ENCODE assay signal across 8 mouse cellular contexts in the genomic region with DNA sequence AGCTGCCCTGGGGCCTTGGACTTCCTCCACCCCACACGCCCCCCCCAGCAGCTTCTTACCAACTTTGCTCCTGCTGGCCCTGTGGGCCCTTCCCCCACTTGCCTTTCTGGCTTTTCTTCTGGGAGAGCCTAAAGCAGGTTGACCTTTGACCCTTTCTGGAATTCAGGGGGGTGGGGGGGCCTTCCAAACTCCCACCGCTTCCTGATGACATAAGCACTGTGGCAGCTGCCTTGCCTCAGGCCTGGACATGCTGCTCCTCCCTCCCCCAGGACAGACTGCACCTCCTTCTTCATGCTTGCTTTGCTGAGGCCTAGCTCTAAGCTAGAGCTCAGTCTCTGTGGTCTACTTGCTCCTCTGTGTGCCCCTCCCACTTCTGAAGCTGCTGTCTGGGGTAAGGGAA. TPM values are rescaled to one million over a fixed set of nuclear protein-coding genes. Genes with fewer than 3 reads are reported as not detected.
A peak's percentile ranks its signal among the peaks of the same experiment; 100 is the strongest.
DNase-seq lines count a peak whose midpoint lies in the region; ATAC-seq and TF ChIP-seq lines count a peak whose summit lies in the region.
"Had no signal": no experiment of that assay in that cellular context is flagged by ENCODE, and none has a peak within 500 bp of the region (broad histone marks: within the 10 kb centered on the region; RNA-seq: fewer than 3 reads in every experiment).

No protein-coding gene starts in this region.

- H3K27me3 ChIP-seq in ES-Bruce4 (ENCODE audit: control insufficient read depth, insufficient read depth, low read length, poor library complexity, severe bottlenecking) = no peaks in the 10 kb centered on the region
- H3K27me3 ChIP-seq in heart, embryonic 12.5 days (replicated peaks) = no peaks in the 10 kb centered on the region
- no peaks in the 10 kb centered on the region for H3K27me3 ChIP-seq in limb, embryonic 10.5 days (ENCODE audit: low read depth, poor library complexity, severe bottlenecking)
- no peaks in the 10 kb centered on the region for H3K27me3 ChIP-seq in stomach, embryonic 15.5 days (replicated peaks)

- ATAC-seq in heart, embryonic 12.5 days (ENCODE audit: insufficient number of reproducible peaks, low FRiP score) = peak; percentile 51
- peak; percentile 40; the same call in 1 of the 2 replicates for ATAC-seq in stomach, embryonic 15.5 days (ENCODE audit: insufficient read depth, low FRiP score, low read depth)

- H3K36me3 ChIP-seq in ES-Bruce4 (ENCODE audit: control insufficient read depth, insufficient read depth, low read length, poor library complexity, severe bottlenecking) = peaks cover 13% of the 10 kb centered on the region
- H3K36me3 ChIP-seq in heart, embryonic 12.5 days = peaks cover 64% of the 10 kb centered on the region
- H3K36me3 ChIP-seq in limb, embryonic 10.5 days = peaks cover 79% of the 10 kb centered on the region
- H3K36me3 ChIP-seq in stomach, embryonic 15.5 days = peaks cover 31% of the 10 kb centered on the region

- TF ChIP-seq POLR2A in ES-Bruce4 (IDR thresholded peaks at IDR 0.05; ENCODE audit: insufficient read depth, low read length) = no peak

- WGBS in heart, embryonic 12.5 days = 27% methylated on average over 2 of the region's 2 CpGs
- WGBS in limb, embryonic 10.5 days = 22% methylated on average over 2 of the region's 2 CpGs
- whole genome bisulfite sequencing in stomach, embryonic 15.5 days = 32% methylated on average over 2 of the region's 2 CpGs

- H3K4me1 ChIP-seq in ES-Bruce4 (ENCODE audit: control insufficient read depth, insufficient read depth, low read length) = peaks cover 18% of the 10 kb centered on the region
- peaks cover 70% of the 10 kb centered on the region for H3K4me1 ChIP-seq in heart, embryonic 12.5 days (replicated peaks)
- peaks cover 75% of the 10 kb centered on the region for H3K4me1 ChIP-seq in limb, embryonic 10.5 days
- H3K4me1 ChIP-seq in stomach, embryonic 15.5 days = peaks cover 59% of the 10 kb centered on the region

- peak overlapping the region; percentile 83 for H3K27ac ChIP-seq in ES-Bruce4 (ENCODE audit: insufficient read depth, low read length)
- peak overlapping the region; percentile 100 for H3K27ac ChIP-seq in heart, embryonic 12.5 days (ENCODE audit: poor library complexity, severe bottlenecking)
- H3K27ac ChIP-seq in limb, embryonic 10.5 days = peak overlapping the region; percentile 98
- peak overlapping the region; percentile 99 for H3K27ac ChIP-seq in stomach, embryonic 15.5 days

- TF ChIP-seq EP300 in ES-Bruce4 (IDR thresholded peaks at IDR 0.05; ENCODE audit: insufficient read depth, low read depth, low read length) = peak; percentile 99

- H3K4me2 ChIP-seq in heart, embryonic 12.5 days = peak overlapping the region; percentile 22
- H3K4me2 ChIP-seq in stomach, embryonic 15.5 days = peak overlapping the region; percentile 37

- H3K9me3 ChIP-seq in ES-Bruce4 (replicated peaks; ENCODE audit: control insufficient read depth, insufficient read depth, low read length, poor library complexity, severe bottlenecking) = no peaks in the 10 kb centered on the region
- peaks cover 11% of the 10 kb centered on the region; the same call in 1 of the 2 replicates for H3K9me3 ChIP-seq in heart, embryonic 12.5 days (replicated peaks)
- peaks cover 6% of the 10 kb centered on the region for H3K9me3 ChIP-seq in limb, embryonic 10.5 days (replicated peaks)
- no peaks in the 10 kb centered on the region for H3K9me3 ChIP-seq in stomach, embryonic 15.5 days

- DNase-seq in 3T3-L1 (ENCODE audit: low read depth, low spot score) = peak; percentile 89
- DNase-seq in limb, embryonic 10.5 days (ENCODE audit: low spot score) = peak; percentile 68
- DNase-seq in cerebellum, adult 8-10 months = no peak
- DNase-seq in thymus, postnatal 10 days (ENCODE audit: low spot score in 2 of 2) = no peak

- H3K9ac ChIP-seq in ES-Bruce4 (ENCODE audit: low read depth, poor library complexity, severe bottlenecking) = no peak overlapping the region
- H3K9ac ChIP-seq in heart, embryonic 12.5 days = peak overlapping the region; percentile 69
- 0 out of 2 replicates have a peak overlapping the region, but pooled peaks have one; percentile 3 for H3K9ac ChIP-seq in stomach, embryonic 15.5 days

- no peak overlapping the region for H3K4me3 ChIP-seq in ES-Bruce4 (ENCODE audit: low read depth, low read length)
- H3K4me3 ChIP-seq in heart, embryonic 12.5 days = no peak overlapping the region
- peak overlapping the region; percentile 22; the same call in 1 of the 2 replicates for H3K4me3 ChIP-seq in limb, embryonic 10.5 days
- no peak overlapping the region for H3K4me3 ChIP-seq in stomach, embryonic 15.5 days (replicated peaks)
- H3K4me3 ChIP-seq: erythroblast, embryonic 14.5 days had no signal

- no peak for TF ChIP-seq CTCF in ES-Bruce4 (IDR thresholded peaks at IDR 0.05; ENCODE audit: low read depth, low read length)

RNA-seq across cellular contexts. Expression of gene Ier5l, which starts 28.7 kb away (rescaled TPM):
- polyA plus RNA-seq in ES-Bruce4 (2011; ENCODE audit: insufficient read depth, insufficient read length, low read depth, missing spikeins) = 5.3 and 6.2 TPM in 2 replicates
- polyA plus RNA-seq in heart, embryonic 12.5 days (2016; fragmentation: Nextera tagmentation; extraction: Ambion mirVana) = 1.7 and 2.0 TPM in 2 replicates
- polyA plus RNA-seq in limb, embryonic 10.5 days (2016; fragmentation: Nextera tagmentation; extraction: Ambion mirVana) = 2.2 and 2.9 TPM in 2 replicates
- polyA plus RNA-seq in stomach, embryonic 15.5 days (2015; fragmentation: Nextera tagmentation; extraction: Ambion mirVana) = 3.2 and 3.3 TPM in 2 replicates

RNA-seq across cellular contexts. Expression of gene Ptpa, which starts 29.5 kb away (rescaled TPM):
- polyA plus RNA-seq in ES-Bruce4 (2011; ENCODE audit: insufficient read depth, insufficient read length, low read depth, missing spikeins) = 83.1 and 91.6 TPM in 2 replicates
- polyA plus RNA-seq in heart, embryonic 12.5 days (2016; fragmentation: Nextera tagmentation; extraction: Ambion mirVana) = 107 and 115 TPM in 2 replicates
- 172 and 177 TPM in 2 replicates for polyA plus RNA-seq in limb, embryonic 10.5 days (2016; fragmentation: Nextera tagmentation; extraction: Ambion mirVana)
- polyA plus RNA-seq in stomach, embryonic 15.5 days (2015; fragmentation: Nextera tagmentation; extraction: Ambion mirVana) = 128 and 137 TPM in 2 replicates

RNA-seq across cellular contexts. Expression of gene Crat, which starts 29.7 kb away (rescaled TPM):
- polyA plus RNA-seq in ES-Bruce4 (2011; ENCODE audit: insufficient read depth, insufficient read length, low read depth, missing spikeins) = 8.9 and 12.3 TPM in 2 replicates
- 67.9 and 74.2 TPM in 2 replicates for polyA plus RNA-seq in heart, embryonic 12.5 days (2016; fragmentation: Nextera tagmentation; extraction: Ambion mirVana)
- polyA plus RNA-seq in limb, embryonic 10.5 days (2016; fragmentation: Nextera tagmentation; extraction: Ambion mirVana) = 21.9 and 22.9 TPM in 2 replicates
- polyA plus RNA-seq in stomach, embryonic 15.5 days (2015; fragmentation: Nextera tagmentation; extraction: Ambion mirVana) = 22.2 and 24.2 TPM in 2 replicates

RNA-seq across cellular contexts. Expression of gene Dolpp1, which starts 53.3 kb away (rescaled TPM):
- 42.3 and 44.3 TPM in 2 replicates for polyA plus RNA-seq in ES-Bruce4 (2011; ENCODE audit: insufficient read depth, insufficient read length, low read depth, missing spikeins)
- polyA plus RNA-seq in heart, embryonic 12.5 days (2016; fragmentation: Nextera tagmentation; extraction: Ambion mirVana) = 21.9 and 22.2 TPM in 2 replicates
- 37.6 and 45.4 TPM in 2 replicates for polyA plus RNA-seq in limb, embryonic 10.5 days (2016; fragmentation: Nextera tagmentation; extraction: Ambion mirVana)
- polyA plus RNA-seq in stomach, embryonic 15.5 days (2015; fragmentation: Nextera tagmentation; extraction: Ambion mirVana) = 42.5 and 45.5 TPM in 2 replicates

Comparison
In these comparisons a context has a peak if more than half of its experiments do, and no peak if none do; other contexts are left out.
1. DNase-seq: peak in 3T3-L1 (single experiment) and limb, embryonic 10.5 days (single experiment); none in cerebellum, adult 8-10 months (single experiment) and thymus, postnatal 10 days (0 of 2).
2. Peak in every context shown above with its lines, with median percentiles within 50 percentile points of each other: H3K27ac ChIP-seq.